Mouse (Mus musculus) gastrocnemius, postnatal 4 days (tissue): ENCODE results near the gene Rfpl4. TPM values are rescaled to one million over a fixed set of nuclear protein-coding genes. Genes with fewer than 3 reads are reported as not detected.
"Not testable (repeated sequence)": the region's sequence is repeated elsewhere in the genome, so short reads cannot be mapped to it uniquely, and the experiment has no call there.

ENCODE experiments used
- DNase-seq, 2 experiments: peaks; one replicate each; pipeline ENCODE4 v3.0.0; 2021 to 2022; ENCODE audit warnings: low spot score in 2 of 2, mixed read lengths in 2 of 2
- microRNA-seq: library from miRNA; unstranded; fragments of <30 nt; microRNA quantifications from one replicate; pipeline ENCODE4 v1.2.0, GENCODE M21; 2021
- total RNA-seq, 2 experiments: library from RNA; stranded (reverse); gene quantifications; 2 replicates each; pipeline ENCODE4 v1.2.3; 2021

Rfpl4 gene
- total RNA-seq, 2 experiments from 2014 or later: not detected

DNA sequence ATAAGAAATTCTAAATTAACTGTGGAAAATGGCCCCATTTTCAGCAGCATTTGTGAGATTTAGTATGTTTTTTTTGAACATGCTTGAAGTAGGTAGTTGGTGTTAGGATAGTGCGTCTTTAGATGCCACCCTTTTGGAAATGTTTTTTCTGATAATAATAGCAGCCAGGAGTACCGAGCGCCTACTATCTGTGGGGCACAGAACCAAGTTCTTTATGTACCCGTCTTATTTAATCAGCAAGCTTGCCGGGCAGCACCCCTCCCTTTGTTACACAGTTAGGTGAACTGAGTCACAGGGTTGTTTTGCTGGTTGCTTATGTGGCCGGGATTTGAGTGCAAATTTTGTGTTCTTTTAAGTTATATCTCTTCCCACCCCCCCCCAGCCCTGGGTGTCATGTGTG, 35.5 kb downstream of the Rfpl4 start:
- no peak for DNase-seq

DNA sequence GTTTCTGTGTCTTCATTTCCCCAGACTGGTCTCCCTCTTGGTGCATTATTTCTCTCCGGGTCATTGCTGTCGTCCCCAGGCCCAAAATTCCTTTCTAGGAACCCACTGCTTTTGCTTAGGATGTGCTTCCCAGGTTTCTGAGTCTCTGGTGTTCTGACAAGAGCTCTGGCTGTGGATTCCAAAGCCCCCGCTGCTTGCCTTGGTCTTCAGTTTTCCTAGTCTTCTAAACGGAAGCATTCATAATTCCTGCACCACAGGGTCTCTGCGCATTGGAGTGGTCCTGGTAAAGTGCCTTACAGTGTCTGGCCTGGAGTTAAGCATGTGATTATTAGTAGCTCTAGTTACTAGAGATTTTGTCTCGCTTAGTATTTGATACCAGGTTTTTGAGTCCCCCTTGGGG, 35.9 kb downstream of the Rfpl4 start:
- DNase-seq: no peak

DNA sequence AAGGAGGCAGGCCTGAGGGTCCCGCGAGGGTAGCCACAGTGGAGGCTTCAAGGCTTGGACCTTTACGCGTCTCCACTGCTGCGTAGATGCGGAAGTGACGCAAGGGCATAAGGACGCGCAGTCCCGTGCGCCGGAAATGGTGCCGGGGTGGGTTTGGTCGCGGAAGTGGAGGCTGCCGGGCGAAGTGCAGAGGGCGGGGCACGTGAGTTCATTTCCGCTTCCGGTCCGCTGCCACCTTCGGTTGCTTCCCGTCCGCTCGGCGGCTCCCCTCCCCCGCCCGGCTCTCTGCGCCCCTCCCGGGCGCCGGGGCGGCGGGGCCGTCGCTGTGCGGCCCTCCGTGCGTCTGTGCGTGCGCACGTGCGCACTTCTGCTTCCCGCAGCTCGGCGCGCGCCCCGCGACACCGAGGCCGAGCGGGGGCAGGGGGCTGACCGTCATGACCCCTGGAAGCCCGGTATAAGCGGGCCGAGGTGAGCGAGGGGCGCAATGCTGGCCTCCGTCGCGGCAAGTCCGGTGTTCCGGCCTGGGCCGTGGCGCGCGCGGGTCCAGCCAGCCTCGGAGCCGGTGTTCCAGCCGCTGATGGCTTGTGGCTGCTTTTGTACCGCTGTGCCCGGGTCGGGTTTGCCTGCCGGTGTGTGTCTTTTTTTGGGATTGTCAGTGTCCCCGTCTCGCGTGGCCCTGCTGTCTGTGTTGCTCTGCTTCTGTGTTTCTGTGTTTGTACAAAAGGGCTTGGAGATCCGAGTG, 36.6 kb downstream of the Rfpl4 start, which contains the start of gene Epn1:
Epn1 (plus strand) TSS at position 226 of the 742 bp plus-strand sequence.
- DNase-seq: peak; percentile 93 to 98

DNA sequence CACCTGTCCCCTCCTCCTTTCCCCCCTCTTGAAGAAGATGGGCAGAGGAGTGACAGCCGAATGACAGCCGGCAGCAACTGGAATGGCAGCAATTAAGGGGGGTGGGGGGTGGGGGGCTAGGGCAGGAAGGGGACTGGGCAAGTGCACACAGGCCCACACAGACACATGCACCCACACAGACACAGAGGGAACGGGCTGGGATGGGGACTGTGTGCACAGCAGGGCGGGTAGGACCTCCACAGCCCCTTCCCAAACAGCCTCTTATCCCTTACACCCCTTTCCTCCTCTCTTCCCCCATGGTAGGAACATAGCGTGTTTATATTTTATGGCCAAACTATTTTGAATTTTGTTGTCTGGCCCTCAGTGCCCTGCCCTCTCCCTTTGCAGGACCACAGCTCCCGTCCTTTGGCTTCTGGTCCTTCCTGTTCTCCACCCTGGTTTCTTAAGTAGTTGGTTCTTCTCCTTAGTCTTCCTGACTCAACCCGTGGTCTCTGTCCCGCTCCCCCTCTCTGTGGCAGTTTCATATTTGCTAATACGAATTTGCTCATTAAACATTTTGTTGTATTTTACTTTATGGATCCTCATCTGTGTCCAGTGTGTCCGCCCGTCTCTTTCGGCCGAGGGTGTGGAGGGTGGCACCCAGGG, 37.3 kb downstream of the Rfpl4 start:
- DNase-seq: not testable (repeated sequence)

DNA sequence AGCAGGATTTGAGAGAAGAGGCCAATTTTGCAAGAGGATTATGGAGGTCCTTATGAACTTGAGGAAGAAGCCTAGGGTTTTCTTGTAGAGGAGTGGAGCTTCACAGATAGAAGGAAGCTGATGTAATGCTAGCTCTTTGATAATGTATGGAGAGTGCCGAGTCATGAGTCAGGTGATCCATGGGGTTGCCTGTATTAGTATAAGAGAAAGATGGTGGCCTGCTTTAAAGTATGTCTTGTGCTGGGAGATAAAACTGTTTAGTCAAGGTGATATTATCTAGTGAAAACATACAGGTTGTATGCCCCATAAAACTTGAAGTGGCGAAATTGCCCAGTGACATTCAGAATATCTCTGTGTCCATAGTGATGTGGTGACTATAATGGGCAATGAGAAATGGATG, 39.8 kb downstream of the Rfpl4 start:
- no peak for DNase-seq

DNA sequence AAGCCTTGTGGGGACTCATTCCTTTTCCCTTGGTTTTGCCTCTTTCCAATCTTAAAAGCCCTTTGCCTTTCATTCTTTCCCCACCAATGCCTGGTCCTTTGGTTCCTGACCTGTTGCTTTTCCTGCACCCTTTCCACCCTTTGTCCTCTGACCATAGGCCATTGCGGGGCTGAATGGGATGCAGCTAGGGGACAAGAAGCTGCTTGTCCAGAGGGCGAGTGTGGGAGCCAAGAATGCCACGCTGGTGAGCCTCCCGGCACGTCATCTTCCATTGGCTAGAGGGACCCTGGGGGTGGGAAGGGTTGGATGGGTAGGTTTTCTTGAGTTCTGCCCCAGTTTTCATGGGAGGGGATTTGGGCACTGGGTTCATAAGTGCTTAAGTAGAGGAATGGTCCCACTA, 41.8 kb downstream of the Rfpl4 start:
- DNase-seq: no peak

DNA sequence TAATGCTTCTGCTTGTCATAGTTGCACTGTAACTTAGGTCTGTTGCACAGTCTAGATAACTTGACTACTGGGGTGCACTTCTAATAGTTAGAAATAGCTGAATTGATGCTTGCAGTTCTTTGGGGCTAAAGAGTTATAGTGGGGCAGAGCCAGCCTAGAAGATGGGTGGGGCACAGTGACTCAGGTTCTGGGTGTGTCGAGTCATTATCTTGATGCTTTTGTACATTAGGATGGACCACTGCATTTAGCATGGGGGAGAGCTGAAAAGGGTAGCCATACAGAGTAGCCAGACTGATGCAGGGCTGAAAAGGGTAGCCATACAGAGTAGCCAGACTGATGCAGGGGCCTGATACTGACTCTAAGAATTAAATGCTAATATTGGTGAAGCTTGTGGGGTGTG, 43.2 kb downstream of the Rfpl4 start:
- no peak for DNase-seq

GRCm38 (mm10) chr7:5064886-5065285, 51.9 kb downstream of the Rfpl4 start:
- no peak for DNase-seq

- DNase-seq: no peak
Observed at GRCm38 (mm10) chr7:5062360-5063001, 54.3 kb downstream of the Rfpl4 start.

GRCm38 (mm10) chr7:5061774-5062359, 54.9 kb downstream of the Rfpl4 start, which contains the start of gene U2af2:
TSS of gene U2af2 (plus strand) at chr7:5062143.
- DNase-seq: peak; percentile 97

- DNase-seq: peak; percentile 95 to 99
Observed at GRCm38 (mm10) chr7:5060944-5061773, 55.6 kb downstream of the Rfpl4 start.

- peak; percentile 50 to 84 for DNase-seq
Observed at GRCm38 (mm10) chr7:5060239-5060731, 56.5 kb downstream of the Rfpl4 start.

Small RNAs within 50 kb of the gene (microRNA-seq; reads per million reads assigned to microRNA genes)
- not detected for gene Gm26217

Other genes with a start within 250 kb of the Rfpl4 start
- 1 to 10 TPM; 2.3 to 2.5 TPM for gene Isoc2b, start 246.7 kb downstream of the Rfpl4 start, total RNA-seq
- 10 to 100 TPM; 10.7 to 11.7 TPM for gene Isoc2a, start 239.8 kb downstream of the Rfpl4 start, total RNA-seq
- gene Gm36210, start 210.4 kb downstream of the Rfpl4 start, total RNA-seq: not detected
- gene Zfp628, start 201.7 kb downstream of the Rfpl4 start, total RNA-seq: 10 to 100 TPM; 14.0 to 14.6 TPM
- 1 to 10 TPM; 4.6 to 5.2 TPM for gene Nat14, start 194.9 kb downstream of the Rfpl4 start, total RNA-seq
- 10 to 100 TPM; 67.3 to 73.3 TPM for gene Ssc5d, start 191.2 kb downstream of the Rfpl4 start, total RNA-seq
- 10 to 100 TPM; 13.0 to 15.9 TPM for gene Sbk2, start 152.5 kb downstream of the Rfpl4 start, total RNA-seq
- gene Sbk3, start 145.8 kb downstream of the Rfpl4 start, total RNA-seq: under 1 TPM in 1 of 2 experiments, not detected in 1; 0.13 TPM
- gene Zfp579, start 120.8 kb downstream of the Rfpl4 start, total RNA-seq: 10 to 100 TPM; 17.9 to 22.2 TPM
- gene Zfp524, start 102.5 kb downstream of the Rfpl4 start, total RNA-seq: 1 to 10 TPM; 9.0 to 9.6 TPM
- gene Fiz1, start 102.3 kb downstream of the Rfpl4 start, total RNA-seq: 10 to 100 TPM; 25.5 to 28.9 TPM
- not detected for gene Gm44973, start 101.5 kb downstream of the Rfpl4 start, total RNA-seq
- gene Zfp865, start 96.6 kb downstream of the Rfpl4 start, total RNA-seq: 10 to 100 TPM; 24.5 to 27.4 TPM
- under 1 TPM; 0.80 to 0.91 TPM for gene Ccdc106, start 96.4 kb downstream of the Rfpl4 start, total RNA-seq
- gene 4632433K11Rik, start 82.8 kb downstream of the Rfpl4 start, total RNA-seq: not detected
- gene Zfp784, start 78.5 kb downstream of the Rfpl4 start, total RNA-seq: 1 to 10 TPM; 5.8 to 6.6 TPM
- gene Zfp580, start 65.4 kb downstream of the Rfpl4 start, total RNA-seq: 10 to 100 TPM; 10.1 to 11.6 TPM
- gene U2af2, start 54.8 kb downstream of the Rfpl4 start, total RNA-seq: 100 to 1,000 TPM; 117 to 127 TPM
- 100 to 1,000 TPM; 112 to 117 TPM for gene Epn1, start 36.7 kb downstream of the Rfpl4 start, total RNA-seq
- gene Rasl2-9, start 9.0 kb upstream of the Rfpl4 start, total RNA-seq: 1 to 10 TPM in 1 of 2 experiments, under 1 TPM in 1; 0.54 to 1.8 TPM
- not detected for gene Vmn1r55, start 32.7 kb upstream of the Rfpl4 start, total RNA-seq
- not detected for gene Vmn1r56, start 79.8 kb upstream of the Rfpl4 start, total RNA-seq
- gene Vmn1r57, start 101.5 kb upstream of the Rfpl4 start, total RNA-seq: not detected
- not detected for gene Gm5065, start 233.6 kb upstream of the Rfpl4 start, total RNA-seq
- not detected for gene Nlrp2, start 234.1 kb upstream of the Rfpl4 start, total RNA-seq